7 mouse cellular contexts compared by ENCODE assay signal in the genomic region with DNA sequence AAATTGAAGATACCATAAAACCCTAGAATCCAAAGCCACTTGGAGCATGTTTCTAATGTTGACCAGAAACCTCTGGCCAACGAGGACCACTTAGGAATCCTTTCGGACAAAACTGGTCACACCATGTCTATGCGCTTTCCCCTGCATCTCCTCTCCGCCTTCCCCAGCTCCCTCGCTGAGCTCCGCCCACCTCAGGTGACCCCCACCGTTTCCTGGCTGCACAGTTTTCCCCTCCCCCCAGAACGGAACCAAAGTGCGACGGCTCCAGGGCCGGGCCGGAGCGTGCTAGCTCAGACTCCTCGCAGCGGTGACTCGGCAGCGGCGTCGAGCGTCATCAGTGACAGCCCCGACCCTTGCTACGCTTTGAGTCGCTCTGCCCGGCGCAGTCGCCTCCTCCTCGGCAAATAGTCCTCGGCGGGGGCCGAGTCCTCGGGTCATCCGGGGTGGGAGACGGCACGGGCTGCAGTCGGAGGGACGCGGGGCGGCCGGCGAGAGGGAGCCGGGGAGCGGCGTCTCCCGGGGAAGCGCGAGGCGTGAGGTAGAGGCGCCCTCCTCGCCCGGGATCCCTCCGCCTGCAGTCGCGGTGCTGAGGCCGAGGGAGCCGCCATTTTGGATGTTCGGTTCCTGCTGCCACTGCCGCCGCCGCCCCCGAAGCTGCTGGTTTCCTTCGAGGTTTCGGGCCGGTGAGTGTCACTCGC. TPM values are rescaled to one million over a fixed set of nuclear protein-coding genes. Genes with fewer than 3 reads are reported as not detected.
DNase-seq lines count a peak whose midpoint lies in the region; ATAC-seq lines count a peak whose summit lies in the region.

Gene Ap1g1 (plus strand): TSS at position 275 of the 698 bp plus-strand sequence.

- no peaks in the 10 kb centered on the region for H3K9me3 ChIP-seq in embryonic facial prominence, embryonic 11.5 days (replicated peaks; ENCODE audit: control insufficient read depth, low read length)
- no peaks in the 10 kb centered on the region for H3K9me3 ChIP-seq in limb, embryonic 10.5 days (replicated peaks)
- no peaks in the 10 kb centered on the region for H3K9me3 ChIP-seq in midbrain, embryonic 13.5 days

- DNase-seq in adrenal gland, postnatal 14 days = peak; percentile 99
- DNase-seq in embryonic facial prominence, embryonic 11.5 days (ENCODE audit: low spot score) = peak; percentile 99
- peak; percentile 96 for DNase-seq in kidney, adult 11 months
- DNase-seq in limb, embryonic 10.5 days (ENCODE audit: low spot score) = peak; percentile 98
- DNase-seq in spleen, adult 12 weeks (ENCODE audit: low spot score) = peak; percentile 91

- peak within 1 kb of the TSS; percentile 71 for H3K27ac ChIP-seq in embryonic facial prominence, embryonic 11.5 days (replicated peaks; ENCODE audit: low read depth, low read length)
- peak within 1 kb of the TSS; percentile 99 for H3K27ac ChIP-seq in limb, embryonic 10.5 days
- H3K27ac ChIP-seq in midbrain, embryonic 13.5 days = peak within 1 kb of the TSS; percentile 97

- no peaks in the 10 kb centered on the region for H3K4me1 ChIP-seq in embryonic facial prominence, embryonic 11.5 days (ENCODE audit: control insufficient read depth, insufficient read depth, low read length)
- H3K4me1 ChIP-seq in limb, embryonic 10.5 days = peaks cover 18% of the 10 kb centered on the region
- peaks cover 22% of the 10 kb centered on the region for H3K4me1 ChIP-seq in midbrain, embryonic 13.5 days (replicated peaks)

- H3K4me3 ChIP-seq in embryonic facial prominence, embryonic 11.5 days (ENCODE audit: low read depth, low read length) = peak within 1 kb of the TSS; percentile 75
- H3K4me3 ChIP-seq in limb, embryonic 10.5 days = peak within 1 kb of the TSS; percentile 79
- peak within 1 kb of the TSS; percentile 76 for H3K4me3 ChIP-seq in midbrain, embryonic 13.5 days (replicated peaks)

- WGBS in embryonic facial prominence, embryonic 11.5 days = under 1% methylated on average over 61 of the region's 64 CpGs
- WGBS in limb, embryonic 10.5 days = under 1% methylated on average over 64 of the region's 64 CpGs
- WGBS in midbrain, embryonic 13.5 days = under 1% methylated on average over 63 of the region's 64 CpGs

- H3K27me3 ChIP-seq in embryonic facial prominence, embryonic 11.5 days (ENCODE audit: control insufficient read depth, insufficient read depth, low read length) = no peaks in the 10 kb centered on the region
- H3K27me3 ChIP-seq in limb, embryonic 10.5 days (ENCODE audit: low read depth, poor library complexity, severe bottlenecking) = peaks cover 4% of the 10 kb centered on the region; the same call in 1 of the 2 replicates
- H3K27me3 ChIP-seq in midbrain, embryonic 13.5 days = peaks cover 18% of the 10 kb centered on the region

- peak; percentile 99 for ATAC-seq in embryonic facial prominence, embryonic 11.5 days (replicated peaks; ENCODE audit: insufficient number of reproducible peaks, low FRiP score, low TSS enrichment, low read depth)
- peak; percentile 93 for ATAC-seq in granulocyte monocyte progenitor cell, adult 5-6 weeks (replicated peaks; ENCODE audit: poor library complexity, severe bottlenecking)
- ATAC-seq in midbrain, embryonic 13.5 days = peak; percentile 100

- H3K4me2 ChIP-seq in embryonic facial prominence, embryonic 11.5 days (ENCODE audit: low read depth, low read length) = peak within 1 kb of the TSS; percentile 73
- peak within 1 kb of the TSS; percentile 96 for H3K4me2 ChIP-seq in midbrain, embryonic 13.5 days (replicated peaks)

- H3K36me3 ChIP-seq in embryonic facial prominence, embryonic 11.5 days (replicated peaks; ENCODE audit: control insufficient read depth, insufficient read depth, low read depth, low read length) = no peaks in the 10 kb centered on the region
- no peaks in the 10 kb centered on the region for H3K36me3 ChIP-seq in limb, embryonic 10.5 days
- H3K36me3 ChIP-seq in midbrain, embryonic 13.5 days = no peaks in the 10 kb centered on the region

- H3K9ac ChIP-seq in embryonic facial prominence, embryonic 11.5 days (replicated peaks; ENCODE audit: low read length) = peak within 1 kb of the TSS; percentile 68
- peak within 1 kb of the TSS; percentile 94 for H3K9ac ChIP-seq in midbrain, embryonic 13.5 days (replicated peaks)

RNA-seq across cellular contexts. Expression of gene Ap1g1, which starts in this region (rescaled TPM):
- total RNA-seq in adrenal gland, postnatal 14 days (2021) = 80.0 and 81.2 TPM in 2 replicates
- 37.7 and 42.5 TPM in 2 replicates for polyA plus RNA-seq in embryonic facial prominence, embryonic 11.5 days (2014; fragmentation: Nextera tagmentation; extraction: Ambion mirVana)
- 85.2 and 89.6 TPM in 2 replicates for total RNA-seq in granulocyte monocyte progenitor cell, adult 5-6 weeks (2014; fragmentation: Nextera tagmentation)
- total RNA-seq in granulocyte monocyte progenitor cell, adult 5-6 weeks (2017) = 68.4 and 88.4 TPM in 2 replicates
- 44.0 and 50.4 TPM in 2 replicates for polyA plus RNA-seq in limb, embryonic 10.5 days (2016; fragmentation: Nextera tagmentation; extraction: Ambion mirVana)
- 53.7 and 55.0 TPM in 2 replicates for polyA plus RNA-seq in midbrain, embryonic 13.5 days (2015; fragmentation: Nextera tagmentation; extraction: Ambion mirVana)

Comparison
In these comparisons a context has a peak if more than half of its experiments do, and no peak if none do; other contexts are left out.
1. Peak in every context shown above with its lines: DNase-seq, ATAC-seq, H3K4me3 ChIP-seq and H3K27ac ChIP-seq.